Mouse (Mus musculus) forebrain, embryonic 11.5 days (tissue): ENCODE measurements around the gene Ubxn6. TPM values are rescaled to one million over a fixed set of nuclear protein-coding genes. Genes with fewer than 3 reads are reported as not detected.
A peak's percentile ranks its signal among the peaks of the same experiment; 100 is the strongest.
"Not testable (repeated sequence)": the region's sequence is repeated elsewhere in the genome, so short reads cannot be mapped to it uniquely, and the experiment has no call there.

ENCODE experiments used
- ATAC-seq: fragments of 200-750 bp; cut with Nextera tagmentation; replicated peaks from 2 replicates; pipeline ENCODE4 v1.8.0; 2017; ENCODE audit warnings: moderate TSS enrichment; ENCODE audit not compliant: low FRiP score
- DNase-seq: peaks from one replicate; pipeline ENCODE4 v3.0.0-alpha.2; 2017; ENCODE audit warnings: low spot score
- H3K27ac ChIP-seq: fragments of 300-500 bp; sonication (generic); 2 replicates; pipeline ENCODE4 v1.5.1; 2014; ENCODE audit warnings: low read depth, low read length
- H3K27me3 ChIP-seq: fragments of 300-500 bp; sonication (generic); 2 replicates; pipeline ENCODE4 v1.6.1; 2014; ENCODE audit warnings: mild to moderate bottlenecking, low read length, mixed read lengths; ENCODE audit not compliant: control insufficient read depth, insufficient read depth
- H3K36me3 ChIP-seq: fragments of 300-500 bp; sonication (generic); 2 replicates; pipeline ENCODE4 v1.6.1; 2014; ENCODE audit warnings: mild to moderate bottlenecking, low read length, moderate library complexity, mixed read lengths; ENCODE audit not compliant: control insufficient read depth, insufficient read depth
- H3K4me1 ChIP-seq: fragments of 300-500 bp; sonication (generic); replicated peaks from 2 replicates; pipeline ENCODE4 v1.6.1; 2014; ENCODE audit warnings: low read length, mixed read lengths; ENCODE audit not compliant: control insufficient read depth, insufficient read depth
- H3K4me2 ChIP-seq: fragments of 300-500 bp; sonication (generic); 2 replicates; pipeline ENCODE4 v1.6.1; 2014; ENCODE audit warnings: low read depth, mild to moderate bottlenecking, low read length, moderate library complexity, mixed read lengths; ENCODE audit not compliant: severe bottlenecking
- H3K4me3 ChIP-seq: fragments of 300-500 bp; sonication (generic); 2 replicates; pipeline ENCODE4 v1.5.1; 2014; ENCODE audit warnings: low read depth, low read length
- H3K9ac ChIP-seq: fragments of 300-500 bp; sonication (generic); 2 replicates; pipeline ENCODE4 v1.6.1; 2014; ENCODE audit warnings: low read length
- H3K9me3 ChIP-seq: fragments of 300-500 bp; sonication (generic); 2 replicates; pipeline ENCODE4 v1.6.1; 2016; ENCODE audit warnings: low read length, mixed read lengths; ENCODE audit not compliant: control insufficient read depth
- WGBS: fragments of 180-500 bp; shearing (Covaris S2); extraction: QIAGEN DNeasy Blood & Tissue Kit; methylation state at CpG from one replicate; pipeline ENCODE4 v1.1.7; 2014; 5-methylcytosine and 5-hydroxymethylcytosine counted together
- polyA plus RNA-seq: library from polyadenylated mRNA; unstranded; fragments of >200 nt; fragmentation: Nextera tagmentation; extraction: Ambion mirVana; gene quantifications from 2 replicates; pipeline ENCODE4 v1.2.1, GENCODE M21; 2014

The Ubxn6 gene
- polyA plus RNA-seq, 1 experiment from 2014 or later: 43.2 TPM

GRCm38 (mm10) chr17:56096883-56097282, 22.1 kb upstream of the Ubxn6 start:
- H3K4me3 ChIP-seq: no peak overlapping the region
- H3K27ac ChIP-seq: no peak overlapping the region
- no peaks in the 10 kb centered on the region for H3K4me1 ChIP-seq
- ATAC-seq: no peak
- 92% methylated on average over 12 of the region's 12 CpGs for WGBS
- H3K9me3 ChIP-seq: no peaks in the 10 kb centered on the region
- peaks cover 22% of the 10 kb centered on the region for H3K36me3 ChIP-seq
- H3K9ac ChIP-seq: no peak overlapping the region
- no peaks in the 10 kb centered on the region for H3K27me3 ChIP-seq
- peak; percentile 47 for DNase-seq
- no peak overlapping the region for H3K4me2 ChIP-seq

- WGBS: 89% methylated on average over 1 of the region's 1 CpGs
- Histone ChIP-seq H3K27ac (no peak overlapping the region), H3K36me3 (peaks cover 9% of the 10 kb centered on the region), H3K9me3 (no peaks in the 10 kb centered on the region), H3K4me3 (no peak overlapping the region), H3K4me2 (no peak overlapping the region), H3K4me1 (no peaks in the 10 kb centered on the region), H3K9ac (no peak overlapping the region), H3K27me3 (no peaks in the 10 kb centered on the region)
- DNase-seq (peak; percentile 41), ATAC-seq (no peak)
These were observed 18.0 kb upstream of the Ubxn6 start for GRCm38 (mm10) chr17:56092794-56093193.

- H3K27ac ChIP-seq: no peak overlapping the region
- H3K9me3 ChIP-seq: no peaks in the 10 kb centered on the region
- no peak overlapping the region for H3K4me2 ChIP-seq
- peaks cover 8% of the 10 kb centered on the region for H3K36me3 ChIP-seq
- H3K27me3 ChIP-seq: no peaks in the 10 kb centered on the region
- H3K4me3 ChIP-seq: no peak overlapping the region
- WGBS: 89% methylated on average over 1 of the region's 1 CpGs
- H3K9ac ChIP-seq: no peak overlapping the region
- ATAC-seq: no peak
- DNase-seq: no peak
- H3K4me1 ChIP-seq: no peaks in the 10 kb centered on the region
These were observed 17.5 kb upstream of the Ubxn6 start for GRCm38 (mm10) chr17:56092312-56092711.

- H3K4me1 ChIP-seq: peaks cover 17% of the 10 kb centered on the region
- ATAC-seq (peak; percentile 57), DNase-seq (peak; percentile 83)
- no peaks in the 10 kb centered on the region for H3K9me3 ChIP-seq
- H3K9ac ChIP-seq: peak overlapping the region; percentile 82
- peak overlapping the region; percentile 85 for H3K4me3 ChIP-seq
- H3K4me2 ChIP-seq: peak overlapping the region; percentile 98
- no peaks in the 10 kb centered on the region for H3K27me3 ChIP-seq
- 9% methylated on average over 8 of the region's 8 CpGs for WGBS
- no peaks in the 10 kb centered on the region for H3K36me3 ChIP-seq
- H3K27ac ChIP-seq: no peak overlapping the region
These were observed 6.2 kb upstream of the Ubxn6 start for GRCm38 (mm10) chr17:56080781-56081585.

- Histone ChIP-seq H3K4me3 (peak overlapping the region; percentile 85), H3K4me2 (peak overlapping the region; percentile 98), H3K9ac (peak overlapping the region; percentile 82), H3K9me3 (no peaks in the 10 kb centered on the region), H3K27ac (no peak overlapping the region), H3K4me1 (peaks cover 25% of the 10 kb centered on the region), H3K27me3 (no peaks in the 10 kb centered on the region), H3K36me3 (no peaks in the 10 kb centered on the region)
- WGBS: 3% methylated on average over 11 of the region's 11 CpGs
- DNase-seq (peak; percentile 66), ATAC-seq (no peak)
These were observed 5.1 kb upstream of the Ubxn6 start for GRCm38 (mm10) chr17:56079921-56080320.

- H3K4me2 ChIP-seq: peak within 1 kb of the TSS; percentile 98
- WGBS: under 1% methylated on average over 61 of the region's 61 CpGs
- peak; percentile 99 for DNase-seq
- H3K36me3 ChIP-seq: no peaks in the 10 kb centered on the region
- no peak within 1 kb of the TSS for H3K27ac ChIP-seq
- H3K27me3 ChIP-seq: no peaks in the 10 kb centered on the region
- peak; percentile 92 for ATAC-seq
- H3K9ac ChIP-seq: peak within 1 kb of the TSS; percentile 82
- H3K4me3 ChIP-seq: peak within 1 kb of the TSS; percentile 85
- H3K4me1 ChIP-seq: peaks cover 27% of the 10 kb centered on the region
- no peaks in the 10 kb centered on the region for H3K9me3 ChIP-seq
These were observed 4.3 kb upstream of the Ubxn6 start, which contains the start of gene Hdgfl2 for GRCm38 (mm10) chr17:56078880-56079795. Gene Hdgfl2 (plus strand): TSS chr17:56079634.

GRCm38 (mm10) chr17:56078361-56078760, 3.5 kb upstream of the Ubxn6 start:
- H3K27ac ChIP-seq, H3K27me3 ChIP-seq, H3K9ac ChIP-seq, DNase-seq, H3K36me3 ChIP-seq, H3K9me3 ChIP-seq, ATAC-seq: not testable (repeated sequence)
- WGBS: 66% methylated on average over 9 of the region's 9 CpGs
- H3K4me2 ChIP-seq: peak overlapping the region; percentile 36; the same call in 1 of the 2 replicates
- H3K4me3 ChIP-seq: peak overlapping the region; percentile 85; the same call in 1 of the 2 replicates
- peaks cover 30% of the 10 kb centered on the region for H3K4me1 ChIP-seq

- ATAC-seq (no peak), DNase-seq (no peak)
- H3K4me3 ChIP-seq: no peak overlapping the region
- no peaks in the 10 kb centered on the region for H3K9me3 ChIP-seq
- H3K9ac ChIP-seq: no peak overlapping the region
- peaks cover 30% of the 10 kb centered on the region for H3K4me1 ChIP-seq
- H3K27ac ChIP-seq: no peak overlapping the region
- WGBS: 91% methylated on average over 5 of the region's 5 CpGs
- no peaks in the 10 kb centered on the region for H3K36me3 ChIP-seq
- H3K27me3 ChIP-seq: no peaks in the 10 kb centered on the region
- no peak overlapping the region for H3K4me2 ChIP-seq
These were observed 2.7 kb upstream of the Ubxn6 start for GRCm38 (mm10) chr17:56077523-56077922.
